Mouse (Mus musculus) kidney, postnatal 10 days (tissue): ENCODE data around the gene Acer3.
"Not testable (repeated sequence)": the region's sequence is repeated elsewhere in the genome, so short reads cannot be mapped to it uniquely, and the experiment has no call there.

ENCODE experiments used
- DNase-seq: peaks from one replicate; pipeline ENCODE4 v3.0.0; 2021; ENCODE audit warnings: mixed read lengths

Acer3 gene

DNA sequence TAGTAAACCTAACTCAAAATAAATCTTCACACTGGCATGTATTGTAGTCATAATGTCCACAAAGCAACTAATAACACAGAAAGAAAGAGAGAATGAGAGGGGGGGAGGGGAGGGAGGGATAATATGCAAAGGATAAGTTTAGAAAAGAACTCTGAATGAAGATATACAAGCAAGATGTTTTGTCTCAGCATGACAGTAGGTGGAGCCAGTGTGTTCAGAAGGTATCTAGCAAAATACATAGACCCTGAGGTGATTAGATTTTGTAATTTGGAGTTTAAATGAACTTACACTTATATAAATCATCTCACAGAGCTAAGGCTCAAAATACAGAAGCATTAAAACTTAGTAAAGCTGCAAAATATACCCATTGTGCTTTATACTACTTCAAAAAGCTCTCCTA lies 44.7 kb downstream of the Acer3 start:
- no peak for DNase-seq

DNA sequence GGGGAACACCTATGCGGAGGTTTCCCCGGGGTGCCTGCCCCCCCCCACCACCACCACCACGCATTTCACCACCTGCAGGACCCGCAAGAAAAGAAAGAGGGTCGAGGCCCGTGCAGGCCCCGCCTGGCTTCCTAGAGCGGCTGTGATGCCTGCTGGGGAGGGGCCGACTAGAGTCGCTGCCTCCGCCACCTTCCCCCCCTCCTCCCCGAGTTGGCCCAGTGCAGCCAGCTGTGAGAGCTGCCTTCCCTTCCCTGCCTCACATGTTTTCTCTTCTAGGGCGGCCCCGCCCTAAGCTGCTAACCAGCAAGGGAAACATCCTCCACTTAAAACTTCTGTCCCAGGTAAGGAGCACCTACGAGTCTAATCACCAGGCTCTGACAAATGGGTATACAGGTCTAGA lies 52.8 kb downstream of the Acer3 start:
- DNase-seq: not testable (repeated sequence)

DNA sequence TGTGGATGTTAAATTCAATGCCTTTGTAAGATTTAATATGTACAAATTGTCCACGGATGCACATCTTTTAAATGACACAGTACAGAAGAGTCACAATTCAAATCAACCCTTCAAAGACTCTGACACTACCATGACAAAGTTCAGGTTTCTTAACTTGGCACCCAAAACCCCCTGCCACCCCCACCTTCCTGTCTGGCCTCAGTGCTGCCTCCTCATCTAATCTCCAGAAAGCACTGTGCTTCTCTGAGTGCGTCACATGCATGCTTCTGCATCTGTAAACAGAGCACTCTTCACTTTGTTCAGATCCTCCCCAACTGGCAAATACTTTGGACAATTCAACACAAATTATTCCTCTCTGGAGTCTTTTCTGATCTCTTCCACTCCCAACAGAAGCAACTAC lies 68.5 kb downstream of the Acer3 start:
- no peak for DNase-seq

DNA sequence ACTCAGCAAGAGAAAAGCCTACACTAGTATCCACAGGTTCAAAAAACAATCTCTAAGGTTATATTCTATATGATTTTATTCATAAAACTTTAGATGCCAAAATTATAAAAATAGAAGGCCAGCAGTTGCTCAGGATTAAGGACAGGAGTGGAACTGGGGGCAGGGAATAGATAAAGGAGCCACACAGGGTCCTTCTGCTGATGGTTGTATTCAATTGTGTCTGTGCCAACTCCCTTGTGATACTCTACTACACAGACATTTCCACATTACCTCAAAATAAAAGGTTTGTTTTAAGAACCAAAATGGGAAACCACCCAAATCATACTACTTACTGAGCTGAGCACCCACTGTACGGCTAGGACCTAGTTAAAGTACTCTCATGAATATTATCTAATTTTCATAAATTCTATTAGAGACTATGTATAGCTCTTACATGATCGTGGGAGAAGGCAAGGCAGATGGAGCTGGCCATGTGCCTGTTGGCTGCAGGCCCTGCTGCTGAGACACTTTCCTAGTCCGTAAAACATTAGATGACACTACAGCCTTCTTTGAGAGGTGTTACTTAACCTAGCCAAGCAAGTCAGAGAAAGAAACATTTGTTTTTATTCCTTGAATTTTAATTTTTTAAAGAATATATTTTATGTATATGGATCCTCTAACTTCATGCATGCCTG lies 84.2 kb downstream of the Acer3 start:
- DNase-seq: no peak

- no peak for DNase-seq
Measured at GRCm38 (mm10) chr7:98223796-98224195, 97.2 kb downstream of the Acer3 start.

DNA sequence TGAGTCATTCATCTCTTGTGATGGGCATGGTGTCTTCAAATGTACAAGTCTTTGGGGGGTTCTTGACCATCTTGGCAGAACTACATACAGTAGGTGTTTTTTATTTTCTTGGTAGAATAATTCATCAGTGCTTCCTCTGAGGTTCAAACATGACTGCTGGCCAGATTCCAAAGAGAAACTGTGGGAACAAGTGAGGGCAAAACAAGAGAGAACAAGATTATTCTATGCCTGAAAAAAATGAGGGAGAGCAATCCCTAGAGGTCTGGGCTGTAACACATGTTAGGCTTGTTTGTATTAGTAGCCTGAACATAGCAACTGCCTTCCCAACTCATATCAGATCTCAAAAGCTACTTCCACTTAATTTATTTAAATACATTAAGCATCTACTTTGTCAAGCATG lies 104.3 kb downstream of the Acer3 start:
- DNase-seq: no peak

DNA sequence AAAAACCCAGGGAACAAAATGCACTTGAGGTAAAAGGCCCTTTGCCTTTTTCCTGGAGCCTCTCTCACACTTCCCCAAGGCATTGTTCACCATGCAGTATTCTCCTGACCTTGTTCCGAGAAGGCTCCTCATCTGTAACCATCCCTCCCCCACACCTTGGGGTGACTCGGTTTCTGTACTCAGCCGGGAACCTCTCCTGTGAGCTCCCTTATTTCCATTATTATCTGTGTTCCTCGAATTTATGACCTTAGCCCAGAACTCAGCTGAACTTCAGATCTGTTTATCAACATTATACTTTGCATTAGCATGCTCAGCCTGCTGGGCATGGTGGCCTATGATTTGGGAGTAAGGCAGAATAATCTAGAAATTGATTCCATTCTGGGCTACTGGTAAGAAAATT lies 118.1 kb downstream of the Acer3 start:
- DNase-seq: no peak

DNA sequence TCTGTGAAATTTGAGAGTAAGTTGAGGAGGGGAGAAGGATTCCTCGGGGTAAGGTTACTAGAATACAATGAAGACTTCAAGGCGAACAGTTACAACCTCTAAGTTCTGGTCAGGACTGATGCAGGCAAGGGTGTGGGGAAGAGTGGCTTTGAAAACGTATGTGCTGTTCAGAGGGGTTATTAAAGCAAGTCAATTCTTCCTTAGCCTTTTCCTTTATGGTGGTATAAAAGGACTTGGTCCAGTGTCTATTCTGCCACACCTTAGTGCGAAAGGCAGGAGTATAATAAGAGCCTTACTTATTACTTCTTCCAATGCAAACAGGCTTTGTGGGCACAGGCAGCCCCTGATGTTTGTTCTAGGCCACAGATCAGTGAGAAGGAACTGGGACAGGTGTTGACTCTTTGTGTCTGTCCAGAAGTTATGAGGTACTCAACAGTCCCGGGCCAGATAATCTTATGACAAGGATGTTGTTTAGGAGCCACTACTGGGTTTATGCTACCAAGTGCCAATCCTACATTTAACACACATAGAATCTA lies 119.4 kb downstream of the Acer3 start:
- DNase-seq: no peak

GRCm38 (mm10) chr7:98200396-98200795 lies 120.6 kb downstream of the Acer3 start:
- DNase-seq: no peak

DNA sequence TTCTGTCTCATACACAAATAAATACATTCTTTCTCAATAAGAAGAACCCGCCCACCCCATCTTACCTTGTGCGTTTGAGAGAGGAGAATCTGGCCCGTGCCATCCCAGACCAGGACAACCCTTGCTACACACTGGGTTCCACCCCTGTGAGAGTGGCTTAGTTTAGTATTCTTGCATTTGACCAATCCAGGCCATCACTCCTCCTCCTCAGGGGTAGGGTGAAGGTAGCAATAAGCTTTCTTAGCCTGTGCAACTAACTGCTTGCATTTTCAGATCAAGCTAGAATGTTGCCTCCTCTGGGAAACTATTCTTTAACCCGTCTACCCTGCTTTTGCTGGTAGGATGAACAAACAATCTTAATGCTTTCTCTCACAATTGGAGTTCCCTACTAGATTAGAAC lies 121.6 kb downstream of the Acer3 start, which contains the start of gene B3gnt6:
Gene B3gnt6 (minus strand): TSS at position 101 of the 400 bp plus-strand sequence.
- no peak for DNase-seq

- DNase-seq: no peak
Measured at GRCm38 (mm10) chr7:98195151-98195801, 125.7 kb downstream of the Acer3 start.

- DNase-seq: no peak
Measured at GRCm38 (mm10) chr7:98194026-98194792, 126.8 kb downstream of the Acer3 start.

DNA sequence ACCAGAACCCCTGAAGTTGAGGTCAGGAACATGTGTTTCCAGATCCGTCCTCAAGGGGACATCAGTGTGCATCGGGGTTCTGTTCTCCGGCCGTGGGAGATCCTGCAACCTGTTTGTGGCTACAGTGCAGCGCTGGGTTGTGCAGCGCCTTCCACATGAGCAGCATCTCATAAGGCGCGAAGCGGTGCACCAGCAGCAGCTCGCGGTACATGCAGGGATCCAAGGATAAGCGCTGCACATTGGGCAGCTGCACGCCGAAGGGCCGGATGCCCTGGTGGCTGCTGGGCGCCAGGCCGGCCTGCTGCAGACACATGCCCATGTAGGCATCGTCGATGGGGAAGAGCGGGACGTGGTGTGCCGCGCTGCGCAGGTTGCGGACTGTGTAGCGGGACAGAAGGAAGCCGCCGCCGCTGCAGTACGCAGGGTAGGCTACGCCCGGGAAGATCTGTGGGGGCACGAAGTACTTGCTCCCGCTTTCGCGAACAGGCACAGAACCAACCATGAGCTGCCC lies 127.4 kb downstream of the Acer3 start:
- DNase-seq: peak; percentile 32

DNA sequence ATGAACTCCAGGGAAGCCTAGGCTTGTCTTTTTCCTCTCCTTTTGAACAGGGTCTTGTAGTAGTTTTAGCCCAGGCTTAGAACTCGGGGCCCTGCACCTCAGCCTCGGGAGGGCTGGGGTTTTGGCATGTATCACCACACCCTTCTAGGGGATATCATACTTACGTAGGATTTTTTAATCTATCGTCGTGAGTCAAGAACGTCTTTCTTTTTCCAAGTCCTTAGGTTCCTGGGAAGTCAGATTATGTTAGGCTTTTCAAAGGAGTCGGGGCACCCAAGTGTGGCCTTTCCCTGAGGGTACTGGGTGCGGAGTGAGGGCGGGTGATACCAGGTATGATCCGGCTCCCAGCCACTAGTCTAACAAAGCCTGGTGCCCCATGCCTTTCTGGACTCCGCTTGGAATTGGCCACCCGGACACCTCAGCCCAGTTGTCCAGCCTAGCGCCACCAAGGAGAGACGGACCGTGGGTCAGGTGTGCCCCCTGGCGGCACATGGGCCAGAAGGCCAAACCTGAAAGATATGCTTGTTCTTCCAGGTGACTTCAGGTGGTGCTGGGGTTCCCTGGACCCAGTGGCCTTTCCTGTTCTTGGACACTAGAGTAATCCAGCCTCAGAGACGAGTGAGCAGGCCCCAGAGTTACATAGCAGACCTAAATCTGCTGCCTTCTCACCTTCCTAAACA lies 129.3 kb downstream of the Acer3 start:
- DNase-seq: peak; percentile 75

DNA sequence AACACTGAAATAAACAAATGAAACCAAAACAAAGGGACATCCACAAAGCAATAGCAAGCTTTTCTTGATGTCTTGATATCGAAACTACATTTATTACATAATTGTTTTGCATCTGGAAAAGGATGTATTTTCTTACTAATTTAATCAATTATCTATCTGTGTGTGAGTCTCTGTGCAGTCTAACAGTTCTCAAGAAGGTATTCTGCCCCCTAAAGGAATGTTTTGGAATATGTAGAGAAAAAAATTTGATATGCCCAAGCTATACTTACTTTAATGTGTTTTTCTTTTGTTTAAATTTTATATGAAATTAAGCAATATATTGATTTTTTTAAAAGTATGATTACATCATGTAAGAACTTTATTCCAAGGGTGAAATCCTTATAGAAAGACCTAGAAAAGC lies 130.4 kb downstream of the Acer3 start:
- no peak for DNase-seq

DNA sequence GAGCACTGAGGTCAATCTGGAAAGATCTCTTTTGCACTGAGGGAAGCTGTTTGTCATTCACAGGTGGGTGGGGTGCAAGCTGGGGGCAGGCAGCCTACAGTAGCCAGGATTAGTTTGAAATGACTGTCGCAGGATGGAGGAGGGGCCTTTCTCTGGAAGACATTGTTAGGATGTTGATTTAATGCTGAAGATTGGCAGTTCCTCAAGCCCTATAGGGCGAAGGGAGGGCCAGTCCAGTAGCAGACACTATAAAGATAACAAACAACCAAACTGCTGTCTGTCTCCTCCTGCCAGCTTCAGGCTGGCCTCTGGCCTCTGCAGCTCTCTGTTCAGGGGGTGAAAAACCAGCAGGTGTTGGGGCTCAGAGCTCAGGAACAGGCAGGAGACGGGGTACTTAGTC lies 131.3 kb downstream of the Acer3 start:
- DNase-seq: no peak

DNA sequence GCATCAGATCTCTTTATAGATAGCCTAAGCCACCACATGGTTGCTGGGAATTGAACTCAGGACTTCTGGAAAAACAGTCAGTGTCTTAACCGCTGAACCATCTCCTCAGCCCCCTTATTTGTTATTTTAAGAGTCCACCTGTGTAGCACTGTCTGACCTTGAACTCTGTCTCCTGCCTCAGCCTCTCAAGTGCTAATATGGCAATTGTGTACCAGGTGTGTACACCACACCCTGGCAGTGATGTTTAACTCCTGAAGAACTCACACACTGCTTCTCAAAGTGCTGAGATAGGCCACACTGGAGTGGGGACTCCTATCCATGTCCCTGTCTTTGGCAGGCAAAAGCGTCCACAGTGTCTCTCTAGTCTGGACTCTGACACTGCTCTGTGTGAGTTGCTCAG lies 132.3 kb downstream of the Acer3 start:
- DNase-seq: no peak

- no peak for DNase-seq
Measured at GRCm38 (mm10) chr7:98188238-98188637, 132.8 kb downstream of the Acer3 start.

GRCm38 (mm10) chr7:98187332-98187731 lies 133.7 kb downstream of the Acer3 start:
- not testable (repeated sequence) for DNase-seq

DNA sequence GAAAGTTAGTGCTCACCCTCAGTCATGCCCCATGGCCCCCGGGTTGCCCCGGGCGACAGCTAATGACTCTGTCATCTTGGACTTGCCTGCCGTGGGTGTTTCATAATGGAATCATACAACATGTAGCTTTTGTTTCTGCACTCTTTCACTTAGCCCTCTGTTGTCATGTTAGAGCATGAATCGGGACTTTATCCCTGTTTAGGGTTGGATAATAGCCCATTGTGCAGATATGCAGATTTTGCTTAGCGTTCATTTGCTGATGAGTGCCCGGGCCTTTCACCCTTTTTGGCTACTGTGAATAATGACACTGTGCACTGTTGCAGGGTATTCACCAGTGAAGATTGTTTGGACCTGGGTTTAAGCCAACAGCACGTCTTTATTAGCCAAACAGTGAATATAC lies 134.4 kb downstream of the Acer3 start:
- no peak for DNase-seq

GRCm38 (mm10) chr7:98185326-98185725 lies 135.7 kb downstream of the Acer3 start:
- peak; percentile 20 for DNase-seq

DNA sequence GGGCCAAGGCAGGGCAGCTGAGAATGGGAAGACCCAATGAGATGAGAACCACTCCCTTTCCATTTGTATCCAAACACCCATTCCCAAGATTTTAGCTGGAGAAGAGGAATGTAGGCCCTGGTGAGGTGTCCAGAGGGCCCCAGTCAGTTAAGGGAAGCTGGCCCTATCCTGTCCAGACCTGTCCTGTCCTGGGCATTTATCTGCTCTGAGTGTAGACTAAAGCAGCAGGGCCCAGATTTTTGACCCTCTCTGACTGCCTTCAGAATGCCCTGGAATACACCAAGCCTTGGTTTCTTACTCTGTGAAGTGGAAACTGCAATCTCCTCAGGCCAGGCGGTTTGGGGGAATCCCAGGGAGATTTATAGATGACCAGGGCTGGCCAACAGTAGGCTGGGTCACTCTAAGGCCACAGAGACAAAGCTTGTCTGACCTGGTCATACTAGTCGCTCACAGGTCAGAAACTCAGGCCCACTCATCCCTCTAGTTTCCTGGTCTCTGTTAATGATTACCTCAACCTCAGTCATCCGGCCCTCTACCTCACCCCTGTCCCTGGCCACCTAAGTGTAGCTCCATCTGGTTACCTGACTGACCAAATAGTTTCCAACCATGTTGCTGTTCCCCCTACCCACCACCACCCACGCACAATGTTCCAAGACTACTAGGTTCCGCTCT lies 142.3 kb downstream of the Acer3 start:
- peak; percentile 33 for DNase-seq
